Mouse (Mus musculus) gastrocnemius, postnatal 4 days (tissue): ENCODE measurements around the gene Edil3. TPM values are rescaled to one million over a fixed set of nuclear protein-coding genes. Genes with fewer than 3 reads are reported as not detected.
"Not testable (repeated sequence)": the region's sequence is repeated elsewhere in the genome, so short reads cannot be mapped to it uniquely, and the experiment has no call there.

Experiments
- DNase-seq, 2 experiments: peaks; one replicate each; pipeline ENCODE4 v3.0.0; 2021 to 2022; ENCODE audit warnings: low spot score in 2 of 2, mixed read lengths in 2 of 2
- total RNA-seq, 2 experiments: library from RNA; stranded (reverse); gene quantifications; 2 replicates each; pipeline ENCODE4 v1.2.3; 2021

Edil3 gene
- total RNA-seq, 2 experiments from 2014 or later = 0.54 to 0.65 TPM

- no peak for DNase-seq
Measured at GRCm38 (mm10) chr13:88938564-88938963, 117.3 kb downstream of the Edil3 start.

GRCm38 (mm10) chr13:88972355-88972754 is 151.1 kb downstream of the Edil3 start:
- DNase-seq = no peak

- DNase-seq = no peak
Measured at GRCm38 (mm10) chr13:89007696-89008427, 186.6 kb downstream of the Edil3 start.

GRCm38 (mm10) chr13:89012500-89012899 is 191.2 kb downstream of the Edil3 start:
- DNase-seq = no peak

GRCm38 (mm10) chr13:89029817-89030539 is 208.7 kb downstream of the Edil3 start:
- DNase-seq = no peak

- DNase-seq = no peak
Measured at GRCm38 (mm10) chr13:89035711-89036110, 214.4 kb downstream of the Edil3 start.

- DNase-seq = no peak
Measured at GRCm38 (mm10) chr13:89041495-89041894, 220.2 kb downstream of the Edil3 start.

GRCm38 (mm10) chr13:89070132-89070531 is 248.9 kb downstream of the Edil3 start:
- not testable (repeated sequence) for DNase-seq

- no peak for DNase-seq
Measured at GRCm38 (mm10) chr13:89076212-89076611, 254.9 kb downstream of the Edil3 start.

GRCm38 (mm10) chr13:89105889-89106288 is 284.6 kb downstream of the Edil3 start:
- DNase-seq = no peak

GRCm38 (mm10) chr13:89117551-89117950 is 296.3 kb downstream of the Edil3 start:
- DNase-seq = no peak

GRCm38 (mm10) chr13:89119809-89120208 is 298.5 kb downstream of the Edil3 start:
- DNase-seq = no peak

- DNase-seq = no peak
Measured at GRCm38 (mm10) chr13:89122511-89123253, 301.4 kb downstream of the Edil3 start.

- DNase-seq = no peak
Measured at GRCm38 (mm10) chr13:89123396-89123795, 302.1 kb downstream of the Edil3 start.

GRCm38 (mm10) chr13:89146056-89146547 is 324.8 kb downstream of the Edil3 start:
- no peak for DNase-seq

- DNase-seq = no peak
Measured at GRCm38 (mm10) chr13:89151878-89152277, 330.6 kb downstream of the Edil3 start.

GRCm38 (mm10) chr13:89167960-89168359 is 346.7 kb downstream of the Edil3 start:
- no peak for DNase-seq

- no peak for DNase-seq
Measured at GRCm38 (mm10) chr13:89170040-89170439, 348.8 kb downstream of the Edil3 start.

- DNase-seq = no peak
Measured at GRCm38 (mm10) chr13:89175154-89175553, 353.9 kb downstream of the Edil3 start.

- no peak for DNase-seq
Measured at GRCm38 (mm10) chr13:89189051-89189450, 367.8 kb downstream of the Edil3 start.

- DNase-seq = no peak
Measured at GRCm38 (mm10) chr13:89197019-89197418, 375.7 kb downstream of the Edil3 start.

GRCm38 (mm10) chr13:89199275-89199674 is 378.0 kb downstream of the Edil3 start:
- no peak for DNase-seq
